In the genomic region with DNA sequence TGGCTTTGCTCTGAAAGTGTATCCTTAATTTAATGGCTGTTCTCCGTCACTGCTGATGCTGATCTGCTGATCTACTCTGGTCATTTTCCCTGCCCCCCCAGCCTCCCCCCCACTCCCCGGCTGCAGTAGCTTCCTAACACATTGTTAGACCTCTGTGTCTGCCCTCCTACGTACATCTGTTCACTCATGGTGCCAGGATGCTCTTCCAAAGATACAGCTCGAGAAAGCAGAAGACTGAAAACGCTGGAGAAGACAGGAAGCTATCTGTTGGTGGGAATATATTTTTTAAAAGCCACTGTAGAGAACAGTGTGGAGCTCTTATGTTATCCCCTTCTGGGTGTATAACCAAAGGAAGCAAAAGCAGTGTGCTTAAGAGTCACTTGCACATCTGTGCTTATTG, we compare ENCODE assay signal across 14 mouse cellular contexts.
"Had no signal": no experiment of that assay in that cellular context is flagged by ENCODE, and none has a peak within 500 bp of the region (broad histone marks: within the 10 kb centered on the region; RNA-seq: fewer than 3 reads in every experiment).

No protein-coding gene starts in this region.

- DNase-seq: lung, adult 18-20 months; lung, embryonic 14.5 days; lung, postnatal 10 days; lung, postnatal 4 days; midbrain, embryonic 14.5 days; retina, postnatal 1 day; right cerebral cortex, adult 18-20 months; right cerebral cortex, postnatal 25 days; right cerebral cortex, postnatal 4 days; spleen, adult 18-20 months; thymus, adult 2 months; thymus, postnatal 25 days; thymus, postnatal 4 days had no signal

- ATAC-seq: midbrain, embryonic 16.5 days had no signal
